Mouse (Mus musculus) Patski (cell line): ENCODE results near the gene Wdr70. TPM values are rescaled to one million over a fixed set of nuclear protein-coding genes. Genes with fewer than 3 reads are reported as not detected.

Experiments used
- ATAC-seq: fragments of 100-300 bp; one replicate; pipeline ENCODE4 v1.8.0; 2021
- CTCF ChIA-PET: fragments of 350-600 bp; sonication (Branson Sonifier 250); formaldehyde crosslinking; loops from one replicate; lab custom pipeline; 2022; ENCODE audit warnings: inconsistent platforms; lab: Charles Lee
- POLR2A ChIA-PET: fragments of 350-600 bp; sonication (Branson Sonifier 250); formaldehyde crosslinking; loops from one replicate; lab custom pipeline; 2022; ENCODE audit warnings: antibody characterized with exemption, inconsistent platforms; lab: Charles Lee
- DNase-seq: peaks from one replicate; pipeline ENCODE4 v3.0.0-alpha.2; 2011; ENCODE audit warnings: low read depth, low spot score
- H3K27me3 ChIP-seq: fragments of 371-371 bp; one replicate; pipeline ENCODE4 v1.5.1; 2021
- CTCF ChIP-seq: fragments of 100-300 bp; IDR thresholded peaks from one replicate; pipeline ENCODE4 v1.5.1; 2021
- in situ Hi-C: fragments of 300-500 bp; cut with MboI; formaldehyde crosslinking; loops from 3 replicates; pipeline ENCODE4 v1.11.1; 2018; ENCODE audit warnings: low pct_unique_long_range_greater_than_20kb, mixed read lengths
- polyA plus RNA-seq: library from polyadenylated mRNA; unstranded; gene quantifications from one replicate; pipeline ENCODE4 v1.2.3, GENCODE M21; 2021

Gene Wdr70
- polyA plus RNA-seq, 1 experiment from 2014 or later: 46.0 TPM

- in situ Hi-C loops: no loop called here
- TF ChIP-seq CTCF: no peak
- POLR2A ChIA-PET: interaction anchor here (0.6 kb wide), 1 partner anchor 265 kb away, joined by 5 read pairs; no protein-coding TSS in a partner anchor
- ATAC-seq (no peak), DNase-seq (no peak)
- H3K27me3 ChIP-seq: no peaks in the 10 kb centered on the region
- CTCF ChIA-PET: interaction anchor here (1.3 kb wide), 1 partner anchor 22 kb away, joined by 4 read pairs; no protein-coding TSS in a partner anchor
These were observed 263.6 kb downstream of the Wdr70 start for GRCm38 (mm10) chr15:7835404-7835803.

- in situ Hi-C loops: no loop called here
- DNase-seq (no peak), ATAC-seq (no peak)
- ChIA-PET CTCF (interaction anchor here (1.0 to 1.4 kb wide), 2 partner anchors 51 to 99 kb away, joined by 3 to 4 read pairs; no protein-coding TSS in a partner anchor), POLR2A (no interaction called here)
- TF ChIP-seq CTCF: no peak
- no peaks in the 10 kb centered on the region for H3K27me3 ChIP-seq
These were observed 273.5 kb downstream of the Wdr70 start for GRCm38 (mm10) chr15:7825530-7825929.

GRCm38 (mm10) chr15:7823886-7824285 is 275.1 kb downstream of the Wdr70 start:
- no peak for TF ChIP-seq CTCF
- ATAC-seq (no peak), DNase-seq (no peak)
- POLR2A ChIA-PET: no interaction called here
- in situ Hi-C loops: loop anchor here (5.0 kb wide), 1 partner anchor 63 kb away; no protein-coding TSS in a partner anchor
- no peaks in the 10 kb centered on the region for H3K27me3 ChIP-seq
- CTCF ChIA-PET: no interaction called here

Other genes starting within 250 kb of the Wdr70 start
- 20.2 TPM for gene Nup155, start 10.1 kb upstream of the Wdr70 start, polyA plus RNA-seq
- 26.6 TPM for gene Cplane1, start 69.9 kb upstream of the Wdr70 start, polyA plus RNA-seq